Mouse (Mus musculus): ENCODE results near the gene Hcn3.
"Not testable (repeated sequence)": the region's sequence is repeated elsewhere in the genome, so short reads cannot be mapped to it uniquely, and the experiment has no call there.

The Hcn3 gene

GRCm38 (mm10) chr3:89181749-89182500 is 21.9 kb upstream of the Hcn3 start:
- no peak for DNase-seq (ENCODE audit: low spot score in 2 of 2)

DNA sequence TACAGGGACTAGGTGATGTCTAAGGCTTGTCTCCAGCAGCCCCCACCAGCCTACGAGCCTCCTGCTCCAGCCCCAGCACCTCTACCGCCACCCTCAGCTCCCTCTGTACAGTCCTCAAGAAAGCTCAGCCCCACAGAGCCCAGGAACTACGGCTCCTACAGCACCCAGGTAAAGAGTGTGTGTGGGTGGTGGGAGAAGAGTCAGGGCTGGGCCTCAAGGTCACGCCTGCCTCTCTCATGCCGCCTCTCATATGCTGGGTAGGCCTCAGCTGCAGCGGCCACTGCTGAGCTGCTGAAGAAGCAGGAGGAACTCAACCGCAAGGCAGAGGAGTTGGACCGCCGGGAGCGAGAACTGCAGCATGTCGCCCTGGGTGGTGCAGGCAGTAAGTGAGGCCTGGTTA is 19.1 kb upstream of the Hcn3 start:
- no peak for DNase-seq (ENCODE audit: low spot score in 2 of 2)

DNA sequence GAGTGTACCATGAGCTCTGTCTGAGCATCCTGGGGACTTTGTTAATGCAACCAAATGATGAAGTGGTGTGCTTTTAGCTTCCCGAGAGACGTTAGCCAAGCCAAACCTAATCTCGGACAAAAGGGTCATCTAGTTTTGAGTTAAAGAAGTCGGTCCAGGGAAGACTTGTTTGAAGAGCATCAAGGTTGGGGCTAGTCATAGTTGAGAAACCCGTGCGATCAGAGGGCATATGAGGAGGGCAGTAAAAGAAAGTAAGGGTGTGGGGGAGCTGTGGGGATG is 18.1 kb upstream of the Hcn3 start:
- no peak for DNase-seq (ENCODE audit: low spot score in 2 of 2)

GRCm38 (mm10) chr3:89177242-89178106 is 17.5 kb upstream of the Hcn3 start, which contains the start of gene Scamp3:
Gene Scamp3, plus strand, starts transcription at chr3:89177473.
- peak; percentile 62 to 81 for DNase-seq (ENCODE audit: low spot score in 2 of 2)

DNA sequence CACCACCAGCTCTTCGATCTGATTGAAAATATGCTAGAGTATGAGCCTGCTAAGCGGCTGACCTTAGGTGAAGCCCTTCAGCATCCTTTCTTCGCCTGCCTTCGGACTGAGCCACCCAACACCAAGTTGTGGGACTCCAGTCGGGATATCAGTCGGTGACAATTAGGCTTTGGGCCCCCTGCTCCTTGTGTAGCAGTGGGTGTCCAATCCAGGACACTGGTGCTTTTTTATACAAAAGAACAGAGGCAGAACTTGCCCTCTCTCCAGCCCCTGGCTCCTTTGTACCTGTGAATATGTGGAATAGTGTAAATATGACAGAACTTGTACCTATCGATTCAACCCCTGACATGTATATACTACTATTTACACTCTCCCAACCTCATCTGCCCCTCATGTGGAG is 16.4 kb upstream of the Hcn3 start:
- DNase-seq (ENCODE audit: low spot score in 2 of 2): no peak

- no peak for DNase-seq (ENCODE audit: low spot score in 2 of 2)
Measured at GRCm38 (mm10) chr3:89175544-89175943, 15.5 kb upstream of the Hcn3 start.

DNA sequence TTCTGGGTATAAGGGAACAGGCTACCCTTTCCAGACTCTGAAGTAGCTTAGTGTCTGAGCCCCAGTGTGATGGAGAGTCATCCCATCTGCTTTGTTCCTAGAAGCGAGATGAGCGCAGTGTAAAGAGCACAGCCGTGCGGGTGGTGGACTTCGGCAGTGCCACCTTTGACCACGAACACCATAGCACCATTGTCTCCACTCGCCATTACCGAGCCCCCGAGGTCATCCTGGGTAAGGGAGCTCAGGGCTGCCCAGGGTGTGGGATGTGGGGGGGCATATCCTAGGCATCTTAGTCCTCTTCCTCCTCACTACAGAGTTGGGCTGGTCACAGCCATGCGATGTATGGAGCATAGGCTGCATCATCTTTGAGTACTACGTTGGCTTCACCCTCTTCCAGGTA is 14.8 kb upstream of the Hcn3 start:
- no peak for DNase-seq (ENCODE audit: low spot score in 2 of 2)

- DNase-seq (ENCODE audit: low spot score in 2 of 2): no peak
Measured at GRCm38 (mm10) chr3:89166945-89167344, 6.9 kb upstream of the Hcn3 start.

GRCm38 (mm10) chr3:89165268-89165870 is 5.4 kb upstream of the Hcn3 start:
- no peak for DNase-seq (ENCODE audit: low spot score in 2 of 2)

DNA sequence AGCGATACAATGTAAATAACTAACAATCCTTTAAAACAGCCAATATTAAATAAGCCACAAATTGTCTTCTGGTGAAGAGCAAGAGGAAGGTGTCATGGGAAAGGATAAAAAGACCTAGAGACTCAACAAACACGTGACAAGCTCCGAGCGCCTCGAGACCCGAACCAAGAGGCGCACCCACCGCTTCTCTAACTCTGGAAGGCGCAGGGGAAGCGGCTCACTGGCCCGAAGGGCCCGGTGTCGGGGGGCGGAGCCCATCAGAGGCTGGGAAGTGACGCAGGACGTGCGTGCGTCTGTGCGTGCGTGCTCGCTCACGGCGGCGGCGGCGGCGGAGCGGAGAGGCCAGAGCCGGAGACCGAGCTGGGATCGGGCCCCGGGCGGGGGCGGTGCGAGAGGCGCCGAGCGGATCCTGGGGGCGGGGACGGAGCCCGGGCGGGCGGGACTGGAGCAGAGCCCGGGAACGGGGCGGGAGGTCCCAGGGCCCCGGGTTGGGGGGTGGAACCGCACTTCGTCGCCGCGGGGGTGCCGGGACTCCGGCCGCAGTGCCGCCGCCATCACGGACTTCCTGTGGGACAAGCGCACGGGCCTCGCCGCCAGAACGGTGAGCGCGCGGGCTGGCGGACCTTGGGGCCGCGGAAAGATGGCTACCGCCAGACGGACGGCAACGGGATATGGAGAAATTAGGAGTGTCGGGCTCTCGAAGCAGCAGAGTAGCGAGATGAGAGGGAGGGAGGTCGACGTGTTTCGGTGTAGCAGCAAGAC is 4.7 kb upstream of the Hcn3 start, which contains the start of gene Clk2:
TSS of gene Clk2 (plus strand) at position 290 of the 762 bp plus-strand sequence.
- peak; percentile 90 to 96 for DNase-seq (ENCODE audit: low spot score in 2 of 2)

- no peak for DNase-seq (ENCODE audit: low spot score in 2 of 2)
Measured at GRCm38 (mm10) chr3:89163643-89164245, 3.7 kb upstream of the Hcn3 start.

- no peak for DNase-seq (ENCODE audit: low spot score in 2 of 2)
Measured at GRCm38 (mm10) chr3:89163123-89163522, 3.1 kb upstream of the Hcn3 start.

GRCm38 (mm10) chr3:89161786-89162185 is 1.8 kb upstream of the Hcn3 start:
- no peak for DNase-seq (ENCODE audit: low spot score in 2 of 2)

DNA sequence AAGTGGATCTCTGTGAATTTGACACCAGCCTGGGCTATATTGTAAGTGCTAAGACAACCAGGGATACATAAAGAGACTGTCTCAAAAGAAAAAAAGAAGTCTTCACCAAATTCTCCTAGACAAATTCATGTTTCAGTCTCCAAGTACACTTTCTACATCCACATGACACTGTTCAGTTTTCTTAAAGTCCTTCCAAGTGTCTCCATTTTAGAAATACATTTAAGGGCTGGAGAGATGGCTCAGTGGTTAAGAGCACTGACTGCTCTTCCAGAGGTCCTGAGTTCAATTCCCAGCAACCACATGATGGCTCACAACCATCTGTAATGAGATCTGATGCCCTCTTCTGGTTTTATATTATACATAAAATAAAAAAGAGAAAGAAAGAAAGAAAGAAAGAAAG is 1.2 kb upstream of the Hcn3 start:
- DNase-seq (ENCODE audit: low spot score in 2 of 2): not testable (repeated sequence)

GRCm38 (mm10) chr3:89159211-89159610 is 785 bp downstream of the Hcn3 start:
- DNase-seq (ENCODE audit: low spot score in 2 of 2): peak; percentile 49 to 76

DNA sequence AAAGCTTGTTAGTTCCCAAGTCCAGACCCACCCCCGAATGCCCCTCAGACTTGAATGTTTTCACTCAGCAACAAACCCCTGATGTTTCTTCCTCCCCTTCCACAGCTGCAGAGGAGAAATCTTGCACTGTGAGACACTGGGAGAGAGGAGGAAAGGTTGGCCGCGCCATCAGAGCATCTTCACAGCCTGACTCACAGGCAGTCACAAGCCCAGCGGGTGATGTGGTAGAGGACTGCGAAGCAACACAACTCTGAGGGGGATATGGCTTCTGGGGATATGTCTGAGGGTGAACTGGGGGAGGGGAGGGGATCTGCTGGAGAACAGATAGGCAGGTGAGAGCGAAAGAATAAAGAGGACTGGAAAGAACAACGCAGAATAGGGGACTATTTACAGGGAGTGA is 1.3 kb downstream of the Hcn3 start:
- DNase-seq (ENCODE audit: low spot score in 2 of 2): no peak

DNA sequence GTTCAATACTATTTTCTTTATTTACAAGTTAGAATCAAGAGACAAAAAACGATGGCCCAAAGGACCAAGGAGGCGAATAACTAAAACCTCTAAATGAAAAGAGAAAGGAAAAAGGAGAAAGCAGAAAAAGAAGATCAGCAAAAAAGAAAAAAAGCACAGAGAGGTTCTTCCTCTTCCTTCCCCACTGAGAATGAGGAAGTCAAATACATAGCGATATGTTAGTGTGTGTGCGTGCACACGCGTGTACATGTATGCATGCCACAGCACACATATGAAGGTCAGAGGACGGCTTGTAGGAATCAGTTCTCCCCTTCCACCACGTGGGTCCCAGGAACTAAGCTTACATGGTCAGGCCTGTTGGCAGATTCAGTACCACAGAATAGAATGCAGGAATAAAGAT is 3.0 kb downstream of the Hcn3 start:
- no peak for DNase-seq (ENCODE audit: low spot score in 2 of 2)

DNA sequence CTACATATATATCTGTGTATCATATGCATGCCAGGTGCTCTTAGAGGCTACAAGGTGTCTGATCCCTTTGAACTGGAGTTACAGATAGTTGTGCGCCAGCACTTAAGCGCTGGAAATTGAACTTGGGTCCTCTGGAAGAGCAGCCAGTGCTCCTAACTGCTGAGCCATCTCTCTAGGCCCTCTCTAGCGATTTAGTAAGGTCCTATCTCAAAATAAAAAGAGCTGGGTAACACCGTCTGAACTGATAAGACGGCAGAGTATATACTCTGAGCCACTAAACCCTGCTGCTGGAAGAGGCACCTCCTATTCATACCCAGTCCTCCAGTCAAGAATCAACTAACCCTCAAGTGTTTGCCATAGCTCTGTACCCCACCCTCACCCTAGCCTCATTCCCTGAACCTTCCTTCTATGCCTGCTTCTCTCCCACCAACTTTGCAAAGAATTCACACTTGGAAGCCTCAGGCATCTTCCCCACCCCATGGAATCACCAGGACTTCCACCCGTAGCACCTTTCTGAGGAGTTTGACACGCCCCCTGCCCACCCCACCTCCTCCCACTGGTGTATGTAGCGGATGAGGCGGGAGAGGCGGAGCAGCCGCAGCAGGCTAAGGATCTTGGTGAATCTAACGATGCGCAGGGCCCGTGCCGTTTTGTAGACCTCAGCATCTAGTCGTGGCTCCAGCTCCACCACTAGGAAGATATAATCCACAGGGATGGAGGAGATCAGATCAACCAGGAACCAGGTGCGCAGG is 7.7 kb downstream of the Hcn3 start:
- no peak for DNase-seq (ENCODE audit: low spot score in 2 of 2)

DNA sequence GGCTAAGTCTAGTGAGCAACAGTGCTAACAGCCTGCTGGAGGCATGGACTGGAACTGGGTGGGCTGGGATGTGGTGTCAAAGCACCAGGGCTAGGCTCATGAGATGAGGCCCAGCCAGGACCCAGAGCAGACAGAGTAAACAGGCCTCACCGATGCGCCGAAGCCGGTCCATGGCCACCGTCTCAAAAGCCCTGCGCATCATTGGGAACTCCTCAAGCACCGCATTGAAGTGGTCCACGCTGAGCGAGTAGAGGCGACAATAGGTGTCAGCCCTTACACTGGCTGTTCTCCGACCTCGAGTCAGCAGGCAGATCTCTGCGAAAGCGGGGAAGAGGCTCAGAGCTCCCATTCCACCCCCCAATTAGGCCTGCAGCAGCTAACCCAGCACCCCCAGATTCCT is 11.4 kb downstream of the Hcn3 start:
- DNase-seq (ENCODE audit: low spot score in 2 of 2): no peak

GRCm38 (mm10) chr3:89147979-89148311 is 12.1 kb downstream of the Hcn3 start:
- DNase-seq (ENCODE audit: low spot score in 2 of 2): no peak

Measured in spleen, postnatal 10 days (tissue).